Mouse (Mus musculus): Measurements from ENCODE around the gene Prkg2. TPM values are rescaled to one million over a fixed set of nuclear protein-coding genes. Genes with fewer than 3 reads are reported as not detected.

Prkg2 gene
- polyA plus RNA-seq, 1 experiment from 2014 or later: 4.7 TPM

DNA sequence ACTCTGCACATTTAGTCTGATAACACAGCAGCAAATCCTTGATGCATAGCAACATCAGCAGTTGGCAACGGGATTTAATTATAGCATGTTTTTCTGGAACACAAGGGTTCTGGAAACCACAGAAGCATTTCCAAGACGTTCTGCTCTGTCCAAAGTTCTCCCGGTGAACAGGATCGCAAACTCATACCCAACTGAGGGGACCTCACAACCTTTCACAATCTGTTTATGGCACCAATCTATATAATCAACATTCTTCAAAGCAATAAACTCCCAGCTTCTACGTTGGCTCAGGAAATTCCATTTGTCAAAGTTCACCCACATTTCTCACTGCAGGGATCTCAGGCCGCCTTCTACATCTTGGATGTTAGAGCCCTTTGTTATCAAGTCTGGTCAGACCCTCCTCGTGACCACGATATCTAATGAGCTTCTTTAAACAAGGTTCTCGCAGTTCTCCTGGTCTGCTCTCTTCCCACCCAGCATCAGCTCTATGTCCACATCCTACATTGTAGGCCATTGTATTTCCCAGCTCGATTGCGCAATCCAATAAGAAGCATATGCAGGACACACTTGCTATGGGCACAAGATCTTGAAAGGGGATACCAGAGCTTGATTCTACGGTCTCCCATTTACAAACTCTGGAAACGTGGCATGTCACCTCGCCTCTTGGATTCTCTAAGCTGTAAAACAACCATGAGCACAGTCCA is 26.6 kb downstream of the Prkg2 start:
- no peak for ATAC-seq (ENCODE audit: low FRiP score)
- WGBS: 91% methylated on average over 14 of the region's 14 CpGs

GRCm38 (mm10) chr5:98998104-98998503 is 39.0 kb downstream of the Prkg2 start:
- Histone ChIP-seq H3K9ac (no peak overlapping the region), H3K27ac (no peak overlapping the region), H3K4me1 (peaks cover 6% of the 10 kb centered on the region), H3K4me3 (replicated peaks) (no peak overlapping the region), H3K36me3 (replicated peaks) (no peaks in the 10 kb centered on the region), H3K27me3 (no peaks in the 10 kb centered on the region), H3K9me3 (no peaks in the 10 kb centered on the region), H3K4me2 (no peak overlapping the region)
- ATAC-seq (ENCODE audit: low FRiP score): no peak
- 69% methylated on average over 4 of the region's 4 CpGs for WGBS

More for the DNA sequence above, 26.6 kb downstream of the Prkg2 start:
- Histone ChIP-seq H3K9ac (no peak overlapping the region), H3K27ac (no peak overlapping the region), H3K4me3 (replicated peaks) (no peak overlapping the region), H3K27me3 (no peaks in the 10 kb centered on the region), H3K4me2 (no peak overlapping the region), H3K9me3 (no peaks in the 10 kb centered on the region), H3K36me3 (replicated peaks) (no peaks in the 10 kb centered on the region), H3K4me1 (no peaks in the 10 kb centered on the region)

DNA sequence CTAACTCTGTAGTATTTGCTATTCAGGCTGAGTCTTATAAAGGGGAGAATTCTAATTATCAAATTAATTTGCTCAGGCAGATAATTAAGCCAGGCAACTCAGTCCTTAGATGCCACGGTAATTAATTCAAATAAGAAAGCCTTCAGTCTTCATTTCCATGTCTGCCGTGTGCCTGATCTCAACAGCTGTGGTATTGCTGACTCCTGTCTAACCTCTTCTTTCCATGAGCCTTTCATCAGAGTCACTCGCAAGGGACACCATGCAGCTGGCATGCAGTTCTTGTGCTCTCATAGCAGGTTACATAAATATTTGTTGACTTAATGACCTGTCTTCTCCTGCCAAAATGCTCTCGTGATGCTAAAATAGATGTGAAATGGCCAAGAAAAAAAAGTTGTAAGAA is 41.4 kb downstream of the Prkg2 start:
- Histone ChIP-seq H3K9ac (no peak overlapping the region), H3K27ac (0 out of 2 replicates have a peak overlapping the region, but pooled peaks have one; percentile 8), H3K4me3 (replicated peaks) (no peak overlapping the region), H3K4me2 (no peak overlapping the region), H3K36me3 (replicated peaks) (no peaks in the 10 kb centered on the region), H3K27me3 (no peaks in the 10 kb centered on the region), H3K4me1 (peaks cover 6% of the 10 kb centered on the region), H3K9me3 (no peaks in the 10 kb centered on the region)
- 33% methylated on average over 4 of the region's 4 CpGs for WGBS
- ATAC-seq (ENCODE audit: low FRiP score): peak; percentile 84

GRCm38 (mm10) chr5:98991600-98991999 is 45.6 kb downstream of the Prkg2 start:
- Histone ChIP-seq H3K4me1 (peaks cover 16% of the 10 kb centered on the region), H3K4me2 (no peak overlapping the region), H3K4me3 (replicated peaks) (no peak overlapping the region), H3K9ac (no peak overlapping the region), H3K9me3 (no peaks in the 10 kb centered on the region), H3K27me3 (no peaks in the 10 kb centered on the region), H3K27ac (no peak overlapping the region), H3K36me3 (replicated peaks) (no peaks in the 10 kb centered on the region)
- 86% methylated on average over 4 of the region's 4 CpGs for WGBS
- ATAC-seq (ENCODE audit: low FRiP score): no peak

GRCm38 (mm10) chr5:98987634-98988033 is 49.5 kb downstream of the Prkg2 start:
- Histone ChIP-seq H3K9ac (no peak overlapping the region), H3K4me2 (no peak overlapping the region), H3K4me1 (peaks cover 38% of the 10 kb centered on the region), H3K4me3 (replicated peaks) (no peak overlapping the region), H3K27ac (peak overlapping the region; percentile 65; the same call in 1 of the 2 replicates), H3K9me3 (no peaks in the 10 kb centered on the region), H3K36me3 (replicated peaks) (no peaks in the 10 kb centered on the region), H3K27me3 (no peaks in the 10 kb centered on the region)
- ATAC-seq (ENCODE audit: low FRiP score): peak; percentile 88
- WGBS: 21% methylated on average over 1 of the region's 1 CpGs

- 0 out of 2 replicates have a peak, but pooled peaks have one; percentile 10 for ATAC-seq (ENCODE audit: low FRiP score)
- no peak overlapping the region for H3K9ac ChIP-seq
- 40% methylated on average over 3 of the region's 3 CpGs for WGBS
- peak overlapping the region; percentile 91 for H3K27ac ChIP-seq
- no peaks in the 10 kb centered on the region for H3K27me3 ChIP-seq
- no peaks in the 10 kb centered on the region for H3K9me3 ChIP-seq
- no peak overlapping the region for H3K4me3 ChIP-seq (replicated peaks)
- H3K4me2 ChIP-seq: no peak overlapping the region
- no peaks in the 10 kb centered on the region for H3K36me3 ChIP-seq (replicated peaks)
- peaks cover 38% of the 10 kb centered on the region for H3K4me1 ChIP-seq
These were observed 50.0 kb downstream of the Prkg2 start for GRCm38 (mm10) chr5:98987116-98987515.

- peak; percentile 71 for ATAC-seq (ENCODE audit: low FRiP score)
These were observed 50.7 kb downstream of the Prkg2 start for GRCm38 (mm10) chr5:98986459-98986858.

GRCm38 (mm10) chr5:98986011-98986410 is 51.1 kb downstream of the Prkg2 start:
- peak; percentile 12; the same call in 1 of the 2 replicates for ATAC-seq (ENCODE audit: low FRiP score)
- Histone ChIP-seq H3K9me3 (no peaks in the 10 kb centered on the region), H3K4me1 (peaks cover 38% of the 10 kb centered on the region), H3K36me3 (replicated peaks) (no peaks in the 10 kb centered on the region), H3K4me3 (replicated peaks) (no peak overlapping the region), H3K27me3 (no peaks in the 10 kb centered on the region), H3K4me2 (peak overlapping the region; percentile 17), H3K9ac (no peak overlapping the region), H3K27ac (peak overlapping the region; percentile 91)
- 8% methylated on average over 4 of the region's 4 CpGs for WGBS

More at GRCm38 (mm10) chr5:98986459-98986858, 50.7 kb downstream of the Prkg2 start:
- Histone ChIP-seq H3K27me3 (no peaks in the 10 kb centered on the region), H3K4me2 (peak overlapping the region; percentile 17), H3K9me3 (no peaks in the 10 kb centered on the region), H3K36me3 (replicated peaks) (no peaks in the 10 kb centered on the region), H3K9ac (no peak overlapping the region), H3K27ac (peak overlapping the region; percentile 91), H3K4me1 (peaks cover 38% of the 10 kb centered on the region), H3K4me3 (replicated peaks) (no peak overlapping the region)
- 5% methylated on average over 4 of the region's 4 CpGs for whole genome bisulfite sequencing

GRCm38 (mm10) chr5:98985077-98985476 is 52.1 kb downstream of the Prkg2 start:
- Histone ChIP-seq H3K9ac (no peak overlapping the region), H3K27me3 (no peaks in the 10 kb centered on the region), H3K36me3 (replicated peaks) (no peaks in the 10 kb centered on the region), H3K27ac (peak overlapping the region; percentile 91), H3K4me1 (peaks cover 38% of the 10 kb centered on the region), H3K4me2 (no peak overlapping the region), H3K4me3 (replicated peaks) (no peak overlapping the region), H3K9me3 (no peaks in the 10 kb centered on the region)
- 88% methylated on average over 3 of the region's 3 CpGs for WGBS
- no peak for ATAC-seq (ENCODE audit: low FRiP score)

DNA sequence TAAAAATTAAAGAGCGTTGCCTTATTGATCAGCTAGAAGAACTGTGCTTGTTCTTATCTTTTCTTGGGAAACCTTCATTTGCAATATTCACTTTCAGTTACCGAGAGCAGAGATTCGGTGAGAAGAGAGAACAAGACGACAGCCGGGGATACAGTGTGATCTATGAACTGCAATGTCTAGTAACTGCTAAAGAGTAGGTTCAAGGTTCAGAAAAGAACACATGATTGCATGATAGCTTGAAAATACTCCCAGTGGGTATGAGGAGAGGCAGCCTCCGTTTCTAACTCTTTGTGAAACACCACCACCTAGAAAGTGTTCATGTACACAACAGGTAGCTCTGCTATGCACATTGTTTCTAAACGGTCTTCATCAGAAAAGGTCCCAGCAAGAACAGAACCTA is 55.8 kb downstream of the Prkg2 start:
- no peak for ATAC-seq (ENCODE audit: low FRiP score)
- Histone ChIP-seq H3K4me2 (no peak overlapping the region), H3K36me3 (replicated peaks) (no peaks in the 10 kb centered on the region), H3K4me1 (peaks cover 26% of the 10 kb centered on the region), H3K27me3 (no peaks in the 10 kb centered on the region), H3K9me3 (no peaks in the 10 kb centered on the region), H3K27ac (no peak overlapping the region), H3K4me3 (replicated peaks) (no peak overlapping the region), H3K9ac (no peak overlapping the region)
- whole genome bisulfite sequencing: 90% methylated on average over 7 of the region's 7 CpGs

GRCm38 (mm10) chr5:98978316-98978715 is 58.8 kb downstream of the Prkg2 start:
- whole genome bisulfite sequencing: 81% methylated on average over 6 of the region's 6 CpGs
- H3K4me2 ChIP-seq: no peak overlapping the region
- H3K27me3 ChIP-seq: no peaks in the 10 kb centered on the region
- no peak overlapping the region for H3K9ac ChIP-seq
- H3K36me3 ChIP-seq (replicated peaks): no peaks in the 10 kb centered on the region
- no peak for ATAC-seq (ENCODE audit: low FRiP score)
- no peak overlapping the region for H3K4me3 ChIP-seq (replicated peaks)
- H3K9me3 ChIP-seq: no peaks in the 10 kb centered on the region
- no peak overlapping the region for H3K27ac ChIP-seq
- H3K4me1 ChIP-seq: peaks cover 10% of the 10 kb centered on the region

GRCm38 (mm10) chr5:98975877-98976672 is 61.1 kb downstream of the Prkg2 start:
- Histone ChIP-seq H3K4me1 (peaks cover 10% of the 10 kb centered on the region), H3K27ac (no peak overlapping the region), H3K36me3 (replicated peaks) (no peaks in the 10 kb centered on the region), H3K4me2 (no peak overlapping the region), H3K9me3 (no peaks in the 10 kb centered on the region), H3K27me3 (no peaks in the 10 kb centered on the region), H3K9ac (no peak overlapping the region), H3K4me3 (replicated peaks) (no peak overlapping the region)
- 66% methylated on average over 10 of the region's 10 CpGs for WGBS
- ATAC-seq (ENCODE audit: low FRiP score): peak; percentile 75
